Mouse (Mus musculus) erythroblast, embryonic 14.5 days (primary cell): ENCODE data around the gene Fgf22.

Experiments used
- GATA1 ChIP-seq: IDR thresholded peaks from 2 replicates; pipeline ENCODE4 v1.6.1; 2012; ENCODE audit warnings: low read length, inconsistent platforms, mixed read lengths
- TAL1 ChIP-seq: IDR thresholded peaks from 3 replicates; pipeline ENCODE4 v1.6.1; 2012; ENCODE audit warnings: low read length, inconsistent platforms, mixed read lengths

DNA sequence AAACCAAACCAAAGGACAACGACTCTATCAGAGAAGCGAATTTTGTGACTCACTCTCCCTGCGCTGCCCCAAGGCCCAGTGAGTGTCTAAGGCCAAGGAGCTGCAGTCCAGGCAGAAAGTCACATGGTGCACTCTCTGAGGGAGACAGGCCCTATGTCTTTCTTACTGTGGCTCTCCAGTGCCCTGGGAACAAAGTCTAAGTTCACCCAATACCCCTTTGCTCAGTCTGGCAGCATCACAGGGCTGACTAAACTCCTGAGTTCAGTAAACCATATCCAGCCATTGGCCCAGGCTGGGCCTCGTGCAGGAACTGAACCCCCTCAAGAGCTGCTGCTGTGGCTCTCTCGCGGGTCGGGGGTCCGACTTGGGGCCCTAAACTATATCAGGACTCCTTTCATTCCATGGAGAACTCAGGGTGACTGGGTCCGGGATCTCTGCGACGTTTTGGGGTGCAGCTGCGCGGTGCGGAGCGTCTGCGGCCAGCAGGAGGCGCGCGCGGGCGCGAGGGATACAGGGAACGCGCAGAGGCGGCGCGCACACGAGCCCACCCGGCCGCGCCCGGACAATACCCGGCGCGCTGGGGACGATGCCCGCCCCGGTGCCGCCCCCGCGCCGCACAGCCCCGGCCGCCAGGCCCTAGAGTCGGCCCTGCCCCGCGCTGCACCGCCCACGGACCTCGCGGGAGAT lies 38.3 kb downstream of the Fgf22 start, which contains the start of gene Palm:
- no peak for TF ChIP-seq TAL1
- TF ChIP-seq GATA1, result no peak
